Mouse (Mus musculus): ENCODE results near the gene Ccdc33. TPM values are rescaled to one million over a fixed set of nuclear protein-coding genes. Genes with fewer than 3 reads are reported as not detected.

Ccdc33 gene
- 0.24 and 0.27 TPM in 2 replicates for total RNA-seq (2014; rRNA removed)
- polyA plus RNA-seq (2015; fragmentation: Nextera tagmentation; extraction: Ambion mirVana), result 1.1 and 1.4 TPM in 2 replicates

- WGBS, result 22% methylated on average over 2 of the region's 2 CpGs
- Histone ChIP-seq H3K4me2 (ENCODE audit: low read depth, low read length, poor library complexity, severe bottlenecking) (no peak within 1 kb of the TSS), H3K9ac (replicated peaks; ENCODE audit: low read length, poor library complexity, severe bottlenecking) (no peak within 1 kb of the TSS), H3K27me3 (ENCODE audit: insufficient read depth, low read length) (no peaks in the 10 kb centered on the region), H3K27ac (ENCODE audit: low read depth, low read length) (no peak within 1 kb of the TSS), H3K4me3 (ENCODE audit: low read depth, low read length) (no peak within 1 kb of the TSS), H3K9me3 (ENCODE audit: low read length) (no peaks in the 10 kb centered on the region), H3K4me1 (ENCODE audit: insufficient read depth, low read length) (peaks cover 6% of the 10 kb centered on the region), H3K36me3 (ENCODE audit: insufficient read depth, low read length) (no peaks in the 10 kb centered on the region)
- no peak for DNase-seq (ENCODE audit: low spot score)
- TF ChIP-seq CTCF (IDR thresholded peaks at IDR 0.05), result no peak
- ATAC-seq (ENCODE audit: low FRiP score), result no peak
Observed at GRCm38 (mm10) chr9:58118671-58119070, at the start of gene Ccdc33. Gene Ccdc33 (minus strand): TSS chr9:58118823.

- Histone ChIP-seq H3K27ac (ENCODE audit: low read depth, low read length) (no peak overlapping the region), H3K4me3 (ENCODE audit: low read depth, low read length) (no peak overlapping the region), H3K4me1 (ENCODE audit: insufficient read depth, low read length) (no peaks in the 10 kb centered on the region), H3K27me3 (ENCODE audit: insufficient read depth, low read length) (no peaks in the 10 kb centered on the region), H3K4me2 (ENCODE audit: low read depth, low read length, poor library complexity, severe bottlenecking) (no peak overlapping the region), H3K36me3 (ENCODE audit: insufficient read depth, low read length) (no peaks in the 10 kb centered on the region), H3K9ac (replicated peaks; ENCODE audit: low read length, poor library complexity, severe bottlenecking) (no peak overlapping the region), H3K9me3 (ENCODE audit: low read length) (no peaks in the 10 kb centered on the region)
- ATAC-seq (ENCODE audit: low FRiP score) (no peak), DNase-seq (ENCODE audit: low spot score) (no peak)
- WGBS, result 81% methylated on average over 1 of the region's 1 CpGs
- no peak for TF ChIP-seq CTCF (IDR thresholded peaks at IDR 0.05)
Observed at GRCm38 (mm10) chr9:58165779-58166178, 47.2 kb upstream of the Ccdc33 start.

GRCm38 (mm10) chr9:58163146-58163545 lies 44.5 kb upstream of the Ccdc33 start:
- TF ChIP-seq CTCF (IDR thresholded peaks at IDR 0.05), result no peak
- H3K4me3 ChIP-seq (ENCODE audit: low read depth, low read length), result no peak overlapping the region
- no peak overlapping the region for H3K4me2 ChIP-seq (ENCODE audit: low read depth, low read length, poor library complexity, severe bottlenecking)
- no peaks in the 10 kb centered on the region for H3K27me3 ChIP-seq (ENCODE audit: insufficient read depth, low read length)
- no peak overlapping the region for H3K9ac ChIP-seq (replicated peaks; ENCODE audit: low read length, poor library complexity, severe bottlenecking)
- 74% methylated on average over 5 of the region's 5 CpGs for WGBS
- H3K27ac ChIP-seq (ENCODE audit: low read depth, low read length), result no peak overlapping the region
- no peaks in the 10 kb centered on the region for H3K36me3 ChIP-seq (ENCODE audit: insufficient read depth, low read length)
- DNase-seq (ENCODE audit: low spot score), result no peak
- H3K4me1 ChIP-seq (ENCODE audit: insufficient read depth, low read length), result no peaks in the 10 kb centered on the region
- no peaks in the 10 kb centered on the region for H3K9me3 ChIP-seq (ENCODE audit: low read length)
- ATAC-seq (ENCODE audit: low FRiP score), result no peak

- no peaks in the 10 kb centered on the region for H3K27me3 ChIP-seq (ENCODE audit: insufficient read depth, low read length)
- H3K4me3 ChIP-seq (ENCODE audit: low read depth, low read length), result no peak overlapping the region
- no peak overlapping the region for H3K4me2 ChIP-seq (ENCODE audit: low read depth, low read length, poor library complexity, severe bottlenecking)
- no peaks in the 10 kb centered on the region for H3K4me1 ChIP-seq (ENCODE audit: insufficient read depth, low read length)
- no peaks in the 10 kb centered on the region for H3K36me3 ChIP-seq (ENCODE audit: insufficient read depth, low read length)
- DNase-seq (ENCODE audit: low spot score), result no peak
- no peak overlapping the region for H3K9ac ChIP-seq (replicated peaks; ENCODE audit: low read length, poor library complexity, severe bottlenecking)
- TF ChIP-seq CTCF (IDR thresholded peaks at IDR 0.05), result no peak
- H3K9me3 ChIP-seq (ENCODE audit: low read length), result no peaks in the 10 kb centered on the region
- 86% methylated on average over 3 of the region's 3 CpGs for WGBS
- H3K27ac ChIP-seq (ENCODE audit: low read depth, low read length), result no peak overlapping the region
- ATAC-seq (ENCODE audit: low FRiP score), result no peak
Observed at GRCm38 (mm10) chr9:58162173-58162572, 43.5 kb upstream of the Ccdc33 start.

GRCm38 (mm10) chr9:58160315-58160714 lies 41.7 kb upstream of the Ccdc33 start:
- H3K4me1 ChIP-seq (ENCODE audit: insufficient read depth, low read length), result no peaks in the 10 kb centered on the region; the same call in 1 of the 2 replicates
- H3K36me3 ChIP-seq (ENCODE audit: insufficient read depth, low read length), result no peaks in the 10 kb centered on the region
- ATAC-seq (ENCODE audit: low FRiP score) (no peak), DNase-seq (ENCODE audit: low spot score) (no peak)
- no peak for TF ChIP-seq CTCF (IDR thresholded peaks at IDR 0.05)
- no peak overlapping the region for H3K4me2 ChIP-seq (ENCODE audit: low read depth, low read length, poor library complexity, severe bottlenecking)
- no peaks in the 10 kb centered on the region for H3K27me3 ChIP-seq (ENCODE audit: insufficient read depth, low read length)
- no peak overlapping the region for H3K4me3 ChIP-seq (ENCODE audit: low read depth, low read length)
- no peaks in the 10 kb centered on the region for H3K9me3 ChIP-seq (ENCODE audit: low read length)
- H3K27ac ChIP-seq (ENCODE audit: low read depth, low read length), result no peak overlapping the region
- no peak overlapping the region for H3K9ac ChIP-seq (replicated peaks; ENCODE audit: low read length, poor library complexity, severe bottlenecking)
- WGBS, result 77% methylated on average over 5 of the region's 5 CpGs

- no peak for ATAC-seq (ENCODE audit: low FRiP score)
- Histone ChIP-seq H3K27me3 (ENCODE audit: insufficient read depth, low read length) (no peaks in the 10 kb centered on the region), H3K27ac (ENCODE audit: low read depth, low read length) (no peak overlapping the region), H3K4me3 (ENCODE audit: low read depth, low read length) (no peak overlapping the region), H3K9ac (replicated peaks; ENCODE audit: low read length, poor library complexity, severe bottlenecking) (no peak overlapping the region), H3K4me1 (ENCODE audit: insufficient read depth, low read length) (no peaks in the 10 kb centered on the region; the same call in 1 of the 2 replicates), H3K4me2 (ENCODE audit: low read depth, low read length, poor library complexity, severe bottlenecking) (no peak overlapping the region), H3K9me3 (ENCODE audit: low read length) (no peaks in the 10 kb centered on the region), H3K36me3 (ENCODE audit: insufficient read depth, low read length) (no peaks in the 10 kb centered on the region)
- WGBS, result 67% methylated on average over 4 of the region's 4 CpGs
- DNase-seq (ENCODE audit: low spot score), result no peak
- TF ChIP-seq CTCF (IDR thresholded peaks at IDR 0.05), result no peak
Observed at GRCm38 (mm10) chr9:58159855-58160254, 41.2 kb upstream of the Ccdc33 start.
